Mouse (Mus musculus) lung, postnatal 0 days (tissue): ENCODE measurements around the gene Hpn. TPM values are rescaled to one million over a fixed set of nuclear protein-coding genes. Genes with fewer than 3 reads are reported as not detected.

Experiments
- ATAC-seq: fragments of 200-750 bp; cut with Nextera tagmentation; 2 replicates; pipeline ENCODE4 v1.8.0; 2017; ENCODE audit warnings: moderate library complexity
- DNase-seq: peaks from one replicate; pipeline ENCODE4 v3.0.0-alpha.2; 2016; ENCODE audit warnings: low spot score
- H3K27ac ChIP-seq: fragments of 300-500 bp; sonication (generic); 2 replicates; pipeline ENCODE4 v1.5.1; 2014; ENCODE audit warnings: antibody characterized with exemption, mild to moderate bottlenecking, low read length, mixed read lengths
- H3K27me3 ChIP-seq: fragments of 300-500 bp; sonication (generic); replicated peaks from 2 replicates; pipeline ENCODE4 v1.6.1; 2014; ENCODE audit warnings: low read length, mixed read lengths; ENCODE audit not compliant: insufficient read depth
- H3K36me3 ChIP-seq: fragments of 300-500 bp; sonication (generic); 2 replicates; pipeline ENCODE4 v1.6.1; 2014; ENCODE audit warnings: low read length, mixed read lengths; ENCODE audit not compliant: insufficient read depth
- H3K4me1 ChIP-seq: fragments of 300-500 bp; sonication (generic); 2 replicates; pipeline ENCODE4 v1.6.1; 2014; ENCODE audit warnings: antibody characterized with exemption, low read depth, low read length, mixed read lengths; ENCODE audit not compliant: insufficient read depth
- H3K4me2 ChIP-seq: fragments of 300-500 bp; sonication (generic); replicated peaks from 2 replicates; pipeline ENCODE4 v1.6.1; 2014; ENCODE audit warnings: low read depth, mild to moderate bottlenecking, low read length, moderate library complexity, mixed read lengths
- H3K4me3 ChIP-seq: fragments of 300-500 bp; sonication (generic); 2 replicates; pipeline ENCODE4 v1.5.1; 2014; ENCODE audit warnings: low read depth, low read length
- H3K9ac ChIP-seq: fragments of 300-500 bp; sonication (generic); replicated peaks from 2 replicates; pipeline ENCODE4 v1.6.1; 2014; ENCODE audit warnings: low read depth, mild to moderate bottlenecking
- H3K9me3 ChIP-seq: fragments of 300-500 bp; sonication (generic); 2 replicates; pipeline ENCODE4 v1.6.1; 2016; ENCODE audit warnings: low read length, mixed read lengths
- CTCF ChIP-seq: IDR thresholded peaks from 2 replicates; pipeline ENCODE4 v1.5.1; 2016; ENCODE audit warnings: antibody characterized with exemption, mild to moderate bottlenecking
- EP300 ChIP-seq: IDR thresholded peaks from 2 replicates; pipeline ENCODE4 v1.6.1; 2016; ENCODE audit warnings: antibody characterized with exemption, mild to moderate bottlenecking, control low read depth
- WGBS: fragments of 180-500 bp; shearing (Covaris S2); extraction: QIAGEN DNeasy Blood & Tissue Kit; methylation state at CpG from one replicate; pipeline ENCODE4 v1.1.7; 2014; 5-methylcytosine and 5-hydroxymethylcytosine counted together
- polyA plus RNA-seq: library from polyadenylated mRNA; unstranded; fragments of >200 nt; fragmentation: Nextera tagmentation; extraction: Ambion mirVana; gene quantifications from 2 replicates; pipeline ENCODE4 v1.2.1, GENCODE M21; 2015

The Hpn gene
- polyA plus RNA-seq, 1 experiment from 2014 or later = 20.5 TPM

DNA sequence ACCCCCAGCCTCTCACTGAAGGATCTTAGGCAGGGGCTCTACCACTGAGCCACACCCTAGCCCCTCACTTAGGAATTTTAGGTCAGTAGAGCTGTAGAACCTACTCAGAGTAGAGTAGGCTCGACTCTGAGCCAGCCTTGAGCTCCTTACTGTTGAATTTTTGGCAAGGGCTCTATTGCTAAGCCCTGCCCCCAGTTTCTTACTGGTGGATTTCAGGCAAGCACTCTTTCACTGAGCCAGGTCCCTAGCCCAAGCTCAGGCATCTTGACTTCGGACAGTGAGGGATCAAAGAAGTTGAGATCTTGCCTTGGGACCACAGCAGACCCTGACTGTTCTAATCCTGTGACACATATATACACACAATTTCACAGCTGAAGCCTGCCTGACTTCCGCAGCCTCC lies 8.6 kb upstream of the Hpn start:
- H3K4me3 ChIP-seq = no peak overlapping the region
- H3K4me2 ChIP-seq = no peak overlapping the region
- H3K4me1 ChIP-seq = no peaks in the 10 kb centered on the region
- H3K36me3 ChIP-seq = no peaks in the 10 kb centered on the region
- no peak overlapping the region for H3K27ac ChIP-seq
- H3K9me3 ChIP-seq = no peaks in the 10 kb centered on the region
- WGBS = 68% methylated on average over 3 of the region's 3 CpGs
- no peak for ATAC-seq
- no peak for DNase-seq
- peaks cover 20% of the 10 kb centered on the region for H3K27me3 ChIP-seq
- TF ChIP-seq CTCF (no peak), EP300 (no peak)
- no peak overlapping the region for H3K9ac ChIP-seq

DNA sequence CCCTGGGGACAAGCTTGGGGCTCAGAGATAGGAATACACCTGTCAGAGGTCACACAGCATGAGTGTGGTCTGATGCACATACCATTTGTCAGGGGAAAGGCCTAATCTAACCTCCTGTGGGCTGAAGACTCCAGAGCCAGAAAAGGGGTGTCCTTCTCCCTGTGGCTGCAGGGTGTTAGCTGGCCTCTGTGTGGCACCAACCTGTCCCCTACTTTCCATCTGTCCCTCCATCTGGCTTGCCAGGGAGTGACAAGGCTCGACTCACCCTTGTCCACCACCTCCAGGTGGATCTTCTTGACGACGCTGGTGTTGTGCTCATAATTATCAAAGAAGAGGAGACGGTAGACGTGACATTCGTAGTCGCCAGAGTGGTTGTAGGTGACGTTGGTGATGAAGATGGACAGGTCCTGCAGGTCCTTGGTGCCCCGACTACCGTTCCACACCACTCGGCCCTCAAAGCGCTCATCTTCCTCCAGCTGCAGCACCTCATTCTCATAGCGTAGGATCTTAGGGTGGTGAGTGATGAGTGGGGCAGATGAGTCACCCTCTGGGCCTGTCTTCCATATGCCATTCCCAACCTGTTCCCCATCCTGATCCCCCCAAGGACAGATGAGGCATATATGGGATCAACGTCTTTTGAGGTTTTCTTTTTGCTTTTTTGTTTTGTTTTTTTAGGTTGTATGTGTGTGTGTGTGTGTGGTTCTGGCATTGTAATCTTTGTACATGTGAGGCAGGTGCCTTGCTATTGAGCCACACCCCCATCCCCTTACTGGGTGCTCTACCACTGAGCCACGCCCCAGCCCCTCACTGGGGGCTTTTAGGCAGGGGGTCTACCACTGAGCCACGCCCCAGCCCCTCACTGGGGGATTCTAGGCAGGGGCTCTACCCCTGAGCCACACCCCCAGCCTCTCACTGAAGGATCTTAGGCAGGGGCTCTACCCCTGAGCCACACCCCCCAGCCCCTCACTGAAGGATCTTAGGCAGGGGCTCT lies 7.8 kb upstream of the Hpn start:
- no peak for ATAC-seq
- no peaks in the 10 kb centered on the region for H3K4me1 ChIP-seq
- H3K27me3 ChIP-seq = peaks cover 20% of the 10 kb centered on the region
- no peak overlapping the region for H3K4me2 ChIP-seq
- H3K36me3 ChIP-seq = no peaks in the 10 kb centered on the region
- no peak for TF ChIP-seq CTCF
- TF ChIP-seq EP300 = no peak
- 79% methylated on average over 16 of the region's 16 CpGs for WGBS
- no peak overlapping the region for H3K4me3 ChIP-seq
- H3K27ac ChIP-seq = no peak overlapping the region
- no peaks in the 10 kb centered on the region for H3K9me3 ChIP-seq
- no peak for DNase-seq
- H3K9ac ChIP-seq = no peak overlapping the region

DNA sequence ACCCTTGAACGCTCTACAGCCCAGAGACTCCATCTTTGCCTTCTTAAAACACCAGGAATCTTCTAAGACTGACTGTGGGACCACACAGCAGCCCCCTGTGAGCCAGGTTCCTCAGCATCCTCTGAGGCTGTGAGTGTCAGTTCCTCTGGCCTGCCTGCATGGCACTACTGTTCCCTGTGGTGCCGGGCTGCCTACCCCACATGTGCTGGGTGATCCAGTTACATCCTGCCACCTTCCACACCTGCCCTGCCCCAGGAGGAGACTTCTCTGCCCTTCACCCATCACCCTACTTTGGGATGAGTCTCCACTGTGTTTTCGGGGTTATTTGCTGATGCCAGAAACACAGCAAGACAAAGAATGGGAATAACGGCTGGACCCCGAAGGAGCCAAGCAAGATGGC lies 4.5 kb upstream of the Hpn start:
- peaks cover 5% of the 10 kb centered on the region for H3K4me1 ChIP-seq
- H3K36me3 ChIP-seq = no peaks in the 10 kb centered on the region
- TF ChIP-seq CTCF (no peak), EP300 (no peak)
- DNase-seq (no peak), ATAC-seq (no peak)
- H3K27ac ChIP-seq = no peak overlapping the region
- H3K9ac ChIP-seq = no peak overlapping the region
- H3K27me3 ChIP-seq = no peaks in the 10 kb centered on the region
- WGBS = 84% methylated on average over 5 of the region's 5 CpGs
- no peak overlapping the region for H3K4me2 ChIP-seq
- no peaks in the 10 kb centered on the region for H3K9me3 ChIP-seq
- no peak overlapping the region for H3K4me3 ChIP-seq

DNA sequence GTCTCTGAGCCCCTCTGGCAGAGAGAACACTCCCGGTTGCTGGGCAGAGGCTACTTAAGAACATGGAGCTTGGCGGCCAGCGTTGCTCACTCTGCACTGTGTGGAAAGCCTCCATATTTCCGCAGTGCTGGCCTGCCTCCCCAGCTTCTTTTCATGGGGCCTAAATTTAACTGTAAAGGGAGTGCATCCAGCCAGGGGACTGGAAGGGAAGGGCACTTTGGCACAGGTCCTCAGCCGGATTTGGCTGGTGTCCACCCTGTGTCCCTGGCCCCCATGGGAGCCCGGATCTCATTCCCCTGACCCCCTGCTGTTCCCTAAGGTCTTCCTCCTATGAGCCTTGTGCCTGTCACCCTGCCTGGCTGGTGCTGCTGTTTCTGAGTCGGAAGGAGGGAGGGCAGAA lies 3.4 kb upstream of the Hpn start:
- no peaks in the 10 kb centered on the region for H3K27me3 ChIP-seq
- TF ChIP-seq EP300 (no peak), CTCF (no peak)
- no peaks in the 10 kb centered on the region for H3K36me3 ChIP-seq
- H3K4me3 ChIP-seq = no peak overlapping the region
- 68% methylated on average over 7 of the region's 7 CpGs for WGBS
- DNase-seq (no peak), ATAC-seq (no peak)
- no peak overlapping the region for H3K4me2 ChIP-seq
- H3K4me1 ChIP-seq = peaks cover 5% of the 10 kb centered on the region
- H3K9ac ChIP-seq = no peak overlapping the region
- no peaks in the 10 kb centered on the region for H3K9me3 ChIP-seq
- H3K27ac ChIP-seq = no peak overlapping the region

DNA sequence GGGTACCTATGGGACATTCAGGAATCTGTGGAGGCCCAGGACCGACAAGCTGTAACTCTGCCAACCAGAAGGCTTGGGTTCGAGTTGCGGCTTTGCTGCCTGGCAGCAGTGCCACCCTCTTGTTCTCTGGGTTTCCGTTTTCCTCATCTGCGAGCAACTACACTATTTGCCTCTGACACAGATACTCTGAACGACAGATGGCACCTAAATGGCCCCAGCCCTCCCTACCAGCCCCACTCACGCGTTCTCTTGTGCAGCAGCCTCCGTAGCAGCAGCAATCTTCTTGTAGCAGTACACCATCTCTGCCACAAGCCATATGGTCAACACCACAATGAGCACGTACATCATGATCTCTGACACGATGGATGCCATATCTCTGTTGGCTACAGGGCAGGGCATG lies 2.4 kb upstream of the Hpn start:
- 88% methylated on average over 11 of the region's 11 CpGs for WGBS
- DNase-seq = no peak
- ATAC-seq = no peak
- H3K9me3 ChIP-seq = no peaks in the 10 kb centered on the region
- H3K27me3 ChIP-seq = no peaks in the 10 kb centered on the region
- no peak overlapping the region for H3K4me3 ChIP-seq
- H3K9ac ChIP-seq = no peak overlapping the region
- H3K4me2 ChIP-seq = no peak overlapping the region
- TF ChIP-seq CTCF (no peak), EP300 (no peak)
- H3K36me3 ChIP-seq = no peaks in the 10 kb centered on the region
- no peak overlapping the region for H3K27ac ChIP-seq
- peaks cover 5% of the 10 kb centered on the region for H3K4me1 ChIP-seq

DNA sequence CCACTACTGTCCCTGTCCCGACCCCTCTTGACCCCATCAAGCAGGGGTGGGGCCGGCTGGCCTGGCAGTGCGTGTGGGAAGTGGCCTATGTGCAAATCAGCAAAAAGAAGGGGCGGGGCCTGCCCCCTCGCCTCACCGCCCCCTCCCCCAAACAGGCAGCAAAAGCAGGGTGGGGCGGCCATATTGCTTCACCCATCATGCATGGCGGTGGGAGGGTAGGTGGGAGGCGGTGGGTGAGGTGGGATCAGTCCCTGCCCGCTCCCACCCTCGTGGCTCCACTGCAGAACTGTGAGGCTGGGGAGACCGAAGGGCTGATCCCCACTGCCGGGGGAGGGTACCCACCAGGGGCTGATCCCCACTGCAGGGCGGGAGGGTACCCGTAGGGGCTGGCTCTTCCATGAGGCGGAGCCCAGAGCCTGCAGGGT lies 1.6 kb upstream of the Hpn start:
- no peak overlapping the region for H3K4me2 ChIP-seq
- 54% methylated on average over 14 of the region's 16 CpGs for WGBS
- H3K9me3 ChIP-seq = no peaks in the 10 kb centered on the region
- no peak overlapping the region for H3K4me3 ChIP-seq
- no peak overlapping the region for H3K9ac ChIP-seq
- no peaks in the 10 kb centered on the region for H3K36me3 ChIP-seq
- H3K27ac ChIP-seq = no peak overlapping the region
- peaks cover 5% of the 10 kb centered on the region for H3K4me1 ChIP-seq
- ATAC-seq (no peak), DNase-seq (no peak)
- TF ChIP-seq CTCF (no peak), EP300 (no peak)
- no peaks in the 10 kb centered on the region for H3K27me3 ChIP-seq
